In genomic region chr10:120857531-120858001, GRCm38 (mm10) we compare ENCODE assay signal across 7 mouse cellular contexts. TPM values are rescaled to one million over a fixed set of nuclear protein-coding genes. Genes with fewer than 3 reads are reported as not detected.
DNase-seq lines count a peak whose midpoint lies in the region; ATAC-seq and TF ChIP-seq lines count a peak whose summit lies in the region.

No protein-coding gene starts in this region.

- DNase-seq in CD4-positive, CD25-positive, alpha-beta regulatory T cell, adult 2 months (ENCODE audit: low read depth, low spot score): peak; percentile 73
- DNase-seq in ES-E14 (ENCODE audit: low read depth, low spot score): peak; percentile 89
- peak; percentile 67 for DNase-seq in induced T-regulatory cell, adult 2 months (ENCODE audit: low read depth)

- peak overlapping the region; percentile 57; the same call in 1 of the 2 replicates for H3K9ac ChIP-seq in ES-E14 (ENCODE audit: insufficient read depth, low read depth, low read length, poor library complexity, severe bottlenecking)
- no peak overlapping the region for H3K9ac ChIP-seq in embryonic facial prominence, embryonic 15.5 days
- H3K9ac ChIP-seq in liver, embryonic 16.5 days (ENCODE audit: low read depth, low read length): no peak overlapping the region
- H3K9ac ChIP-seq in neural tube, embryonic 12.5 days: no peak overlapping the region

- no peaks in the 10 kb centered on the region for H3K9me3 ChIP-seq in ES-E14 (ENCODE audit: control insufficient read depth, insufficient read depth, low read depth, low read length)
- no peaks in the 10 kb centered on the region for H3K9me3 ChIP-seq in embryonic facial prominence, embryonic 15.5 days (replicated peaks)
- H3K9me3 ChIP-seq in liver, embryonic 16.5 days (replicated peaks; ENCODE audit: control insufficient read depth, low read length): no peaks in the 10 kb centered on the region
- H3K9me3 ChIP-seq in neural tube, embryonic 12.5 days: no peaks in the 10 kb centered on the region

- H3K4me2 ChIP-seq in embryonic facial prominence, embryonic 15.5 days (replicated peaks): peak overlapping the region; percentile 36
- peak overlapping the region; percentile 39 for H3K4me2 ChIP-seq in liver, embryonic 16.5 days (ENCODE audit: low read depth, low read length)
- H3K4me2 ChIP-seq in neural tube, embryonic 12.5 days (replicated peaks): peak overlapping the region; percentile 44

- no peaks in the 10 kb centered on the region; a peak in 1 of 4 replicates for H3K4me1 ChIP-seq in ES-E14 (ENCODE audit: control insufficient read depth in 2 of 2, insufficient read depth in 2 of 2, low read length in 2 of 2, poor library complexity in 1 of 2)
- peaks cover 36% of the 10 kb centered on the region for H3K4me1 ChIP-seq in embryonic facial prominence, embryonic 15.5 days
- no peaks in the 10 kb centered on the region for H3K4me1 ChIP-seq in liver, embryonic 16.5 days (ENCODE audit: control insufficient read depth, low read depth, low read length)
- peaks cover 5% of the 10 kb centered on the region; the same call in 1 of the 2 replicates for H3K4me1 ChIP-seq in neural tube, embryonic 12.5 days

- 0 out of 2 replicates have a peak, but pooled peaks have one; percentile 43 for ATAC-seq in embryonic facial prominence, embryonic 15.5 days (ENCODE audit: insufficient number of reproducible peaks, low FRiP score, low TSS enrichment, low read depth)
- ATAC-seq in liver, embryonic 16.5 days (ENCODE audit: low read depth): 0 out of 2 replicates have a peak, but pooled peaks have one; percentile 24
- ATAC-seq in neural tube, embryonic 12.5 days (ENCODE audit: low FRiP score, low read depth): no peak
- ATAC-seq in cerebellum, adult (ENCODE audit: insufficient number of reproducible peaks, low FRiP score, low TSS enrichment): no peak

- in situ Hi-C loops in ES-E14 (cut with MboI; ENCODE audit: low sequenced_read_pairs in 2 of 2, unreplicated experiment in 2 of 2): loop anchor here in 1 of 2 experiments (25.0 kb wide), 1 partner anchor 595 kb away; no protein-coding TSS in a partner anchor

- no peaks in the 10 kb centered on the region for H3K36me3 ChIP-seq in ES-E14 (ENCODE audit: control insufficient read depth, insufficient read depth, low read length, poor library complexity, severe bottlenecking)
- H3K36me3 ChIP-seq in embryonic facial prominence, embryonic 15.5 days: no peaks in the 10 kb centered on the region
- H3K36me3 ChIP-seq in liver, embryonic 16.5 days (ENCODE audit: control insufficient read depth, insufficient read depth): no peaks in the 10 kb centered on the region
- H3K36me3 ChIP-seq in neural tube, embryonic 12.5 days: no peaks in the 10 kb centered on the region

- no peak overlapping the region for H3K27ac ChIP-seq in ES-E14 (ENCODE audit: insufficient read depth, low read depth, low read length, poor library complexity, severe bottlenecking)
- 0 out of 2 replicates have a peak overlapping the region, but pooled peaks have one; percentile 2 for H3K27ac ChIP-seq in embryonic facial prominence, embryonic 15.5 days (replicated peaks)
- no peak overlapping the region for H3K27ac ChIP-seq in liver, embryonic 16.5 days (ENCODE audit: low read length)
- no peak overlapping the region for H3K27ac ChIP-seq in neural tube, embryonic 12.5 days

- H3K27me3 ChIP-seq in embryonic facial prominence, embryonic 15.5 days: no peaks in the 10 kb centered on the region
- H3K27me3 ChIP-seq in liver, embryonic 16.5 days (ENCODE audit: control insufficient read depth, insufficient read depth, low read depth, low read length): no peaks in the 10 kb centered on the region
- no peaks in the 10 kb centered on the region for H3K27me3 ChIP-seq in neural tube, embryonic 12.5 days (replicated peaks)

- H3K4me3 ChIP-seq in ES-E14 (ENCODE audit: insufficient read depth in 1 of 2, low read depth in 1 of 2, low read length in 2 of 2, poor library complexity in 1 of 2, severe bottlenecking in 1 of 2): peak overlapping the region; percentile 37 to 49; a peak in 3 of 4 replicates
- H3K4me3 ChIP-seq in embryonic facial prominence, embryonic 15.5 days (replicated peaks): peak overlapping the region; percentile 28
- peak overlapping the region; percentile 25; the same call in 1 of the 2 replicates for H3K4me3 ChIP-seq in liver, embryonic 16.5 days (ENCODE audit: low read depth, low read length)
- no peak overlapping the region for H3K4me3 ChIP-seq in neural tube, embryonic 12.5 days

- WGBS in embryonic facial prominence, embryonic 15.5 days: 31% methylated on average over 13 of the region's 13 CpGs
- WGBS in liver, embryonic 16.5 days (ENCODE audit: insufficient replicate concordance): 39% methylated on average over 13 of the region's 13 CpGs
- WGBS in neural tube, embryonic 12.5 days: 46% methylated on average over 13 of the region's 13 CpGs

TF ChIP-seq in ES-E14, 5 proteins besides CTCF, POLR2A, EP300 and RAD21:
- no peak for TF ChIP-seq CHD2 (IDR thresholded peaks at IDR 0.05; ENCODE audit: low read depth, low read length)
- no peak for TF ChIP-seq MAFK (IDR thresholded peaks at IDR 0.05; ENCODE audit: insufficient read depth, low read depth, low read length)
- no peak for TF ChIP-seq ZC3H11A (IDR thresholded peaks at IDR 0.05; ENCODE audit: borderline replicate concordance, low read depth, low read length)
- no peak for TF ChIP-seq HCFC1 (IDR thresholded peaks at IDR 0.05; ENCODE audit: borderline replicate concordance, insufficient read depth, low read length)
- TF ChIP-seq ZNF384 (IDR thresholded peaks at IDR 0.05; ENCODE audit: low read depth, low read length): no peak

RNA-seq across cellular contexts. Expression of gene Msrb3, which starts 41.3 kb away (rescaled TPM):
- 3.4 and 5.7 TPM in 2 replicates for total RNA-seq in ES-E14 (2012; rRNA removed)
- polyA plus RNA-seq in embryonic facial prominence, embryonic 15.5 days (2015; fragmentation: Nextera tagmentation; extraction: Ambion mirVana): 9.5 TPM in 2 replicates
- polyA plus RNA-seq in liver, embryonic 16.5 days (2015; fragmentation: Nextera tagmentation; extraction: Ambion mirVana): 1.2 and 1.4 TPM in 2 replicates
- 3.4 and 3.5 TPM in 2 replicates for polyA plus RNA-seq in neural tube, embryonic 12.5 days (2016; fragmentation: Nextera tagmentation; extraction: Ambion mirVana)

Comparison
In these comparisons a context has a peak if more than half of its experiments do, and no peak if none do; other contexts are left out.
1. ATAC-seq: peak in embryonic facial prominence, embryonic 15.5 days (single experiment) and liver, embryonic 16.5 days (single experiment); none in neural tube, embryonic 12.5 days (single experiment) and cerebellum, adult (single experiment).
2. Peak in every context shown above with its lines, with median percentiles within 50 percentile points of each other: DNase-seq and H3K4me2 ChIP-seq.